Mouse (Mus musculus): ENCODE data around the gene Gpr19.

Gpr19 gene

GRCm38 (mm10) chr6:134898095-134898965, at the start of gene Gpr19:
Gpr19 (minus strand) TSS chr6:134898578.
- DNase-seq (ENCODE audit: low read depth, low spot score) = peak; percentile 90

GRCm38 (mm10) chr6:134947311-134948087, 49.1 kb upstream of the Gpr19 start:
- DNase-seq (ENCODE audit: low read depth, low spot score) = peak; percentile 89

- DNase-seq (ENCODE audit: low read depth, low spot score) = peak; percentile 69
Observed at GRCm38 (mm10) chr6:134946858-134947257, 48.5 kb upstream of the Gpr19 start.

GRCm38 (mm10) chr6:134946054-134946453, 47.7 kb upstream of the Gpr19 start:
- peak; percentile 5 for DNase-seq (ENCODE audit: low read depth, low spot score)

- no peak for DNase-seq (ENCODE audit: low read depth, low spot score)
Observed at GRCm38 (mm10) chr6:134943759-134944407, 45.5 kb upstream of the Gpr19 start.

GRCm38 (mm10) chr6:134939781-134940180, 41.4 kb upstream of the Gpr19 start:
- DNase-seq (ENCODE audit: low read depth, low spot score) = no peak

- no peak for DNase-seq (ENCODE audit: low read depth, low spot score)
Observed at GRCm38 (mm10) chr6:134934305-134934704, 35.9 kb upstream of the Gpr19 start.

GRCm38 (mm10) chr6:134933207-134933558, 34.8 kb upstream of the Gpr19 start:
- no peak for DNase-seq (ENCODE audit: low read depth, low spot score)

- DNase-seq (ENCODE audit: low read depth, low spot score) = peak; percentile 63
Observed at GRCm38 (mm10) chr6:134932486-134933206, 34.3 kb upstream of the Gpr19 start.

- DNase-seq (ENCODE audit: low read depth, low spot score) = peak; percentile 46
Observed at GRCm38 (mm10) chr6:134931146-134931545, 32.8 kb upstream of the Gpr19 start.

GRCm38 (mm10) chr6:134930383-134930782, 32.0 kb upstream of the Gpr19 start:
- DNase-seq (ENCODE audit: low read depth, low spot score) = no peak

GRCm38 (mm10) chr6:134929926-134930325, 31.5 kb upstream of the Gpr19 start:
- DNase-seq (ENCODE audit: low read depth, low spot score) = peak; percentile 35

GRCm38 (mm10) chr6:134928889-134929310, 30.5 kb upstream of the Gpr19 start:
- DNase-seq (ENCODE audit: low read depth, low spot score) = no peak

GRCm38 (mm10) chr6:134928096-134928888, 29.9 kb upstream of the Gpr19 start:
- peak; percentile 92 for DNase-seq (ENCODE audit: low read depth, low spot score)

GRCm38 (mm10) chr6:134927595-134928095, 29.3 kb upstream of the Gpr19 start:
- peak; percentile 60 for DNase-seq (ENCODE audit: low read depth, low spot score)

- peak; percentile 66 for DNase-seq (ENCODE audit: low read depth, low spot score)
Observed at GRCm38 (mm10) chr6:134926803-134927594, 28.6 kb upstream of the Gpr19 start.

- no peak for DNase-seq (ENCODE audit: low read depth, low spot score)
Observed at GRCm38 (mm10) chr6:134926338-134926705, 27.9 kb upstream of the Gpr19 start.

GRCm38 (mm10) chr6:134925673-134926337, 27.4 kb upstream of the Gpr19 start:
- DNase-seq (ENCODE audit: low read depth, low spot score) = peak; percentile 51

- DNase-seq (ENCODE audit: low read depth, low spot score) = peak; percentile 7
Observed at GRCm38 (mm10) chr6:134924262-134924661, 25.9 kb upstream of the Gpr19 start.

Measured in CD4-positive, CD25-positive, alpha-beta regulatory T cell, adult 2 months (primary cell).